Mouse (Mus musculus) CH12.LX (cell line): ENCODE measurements around the gene Srpk3. TPM values are rescaled to one million over a fixed set of nuclear protein-coding genes. Genes with fewer than 3 reads are reported as not detected.

Experiments used
- DNase-seq: peaks from one replicate; pipeline ENCODE4 v3.0.0-alpha.2; 2013; ENCODE audit errors: extremely low read depth
- H3K27ac ChIP-seq: 2 replicates; pipeline ENCODE4 v1.5.1; 2012; ENCODE audit warnings: low read depth, mild to moderate bottlenecking, control low read depth, moderate library complexity; ENCODE audit not compliant: insufficient read depth
- H3K27me3 ChIP-seq: replicated peaks from 2 replicates; pipeline ENCODE3; 2012; ENCODE audit warnings: inconsistent platforms
- H3K36me3 ChIP-seq, 2 experiments: replicated peaks in 1 of 2; 2 replicates each; pipeline versions ENCODE3 to v1.6.1; 2012; ENCODE audit warnings: inconsistent platforms in 1 of 2, low read length in 1 of 2, mild to moderate bottlenecking in 1 of 2, mixed read lengths in 1 of 2, moderate library complexity in 1 of 2; ENCODE audit not compliant: control insufficient read depth in 1 of 2, insufficient read depth in 1 of 2
- H3K4me1 ChIP-seq, 2 experiments: 2 replicates each; pipeline ENCODE4 v1.6.1; 2012; ENCODE audit warnings: inconsistent platforms in 1 of 2, moderate library complexity in 1 of 2; ENCODE audit not compliant: insufficient read depth in 2 of 2, control insufficient read depth in 1 of 2
- H3K4me2 ChIP-seq: 2 replicates; pipeline ENCODE4 v1.6.1; 2012; ENCODE audit warnings: low read depth, mild to moderate bottlenecking, control low read depth; ENCODE audit not compliant: poor library complexity, insufficient read depth, severe bottlenecking
- H3K4me3 ChIP-seq, 3 experiments: fragments of 150-350 bp in 1 of 3; sonication (generic) in 1 of 3; replicated peaks in 1 of 3; 2 replicates each; pipeline versions ENCODE3 to v1.5.1; 2011 to 2012; ENCODE audit warnings: low read depth in 2 of 3, low read length in 2 of 3, mild to moderate bottlenecking in 2 of 3, moderate library complexity in 2 of 3, control low read depth in 1 of 3, improper control_type of control experiment in 1 of 3, inconsistent platforms in 1 of 3, mixed read lengths in 1 of 3; ENCODE audit not compliant: poor library complexity in 1 of 3
- H3K79me2 ChIP-seq: replicated peaks from 2 replicates; pipeline ENCODE4 v1.6.1; 2012; ENCODE audit warnings: mild to moderate bottlenecking, moderate library complexity; ENCODE audit not compliant: control insufficient read depth, poor library complexity, insufficient read depth, severe bottlenecking; ENCODE audit errors: extremely low read depth
- H3K9ac ChIP-seq: 2 replicates; pipeline ENCODE4 v1.6.1; 2012; ENCODE audit warnings: low read depth, mild to moderate bottlenecking, control low read depth, moderate library complexity; ENCODE audit not compliant: insufficient read depth
- H3K9me3 ChIP-seq: replicated peaks from 2 replicates; pipeline ENCODE3; 2012; ENCODE audit warnings: low read length, inconsistent platforms, mixed read lengths
- BHLHE40 ChIP-seq: IDR thresholded peaks from 2 replicates; pipeline ENCODE4 v1.6.1; 2011; ENCODE audit warnings: mild to moderate bottlenecking, low read depth, low read length, improper control_type of control experiment
- CHD1 ChIP-seq: IDR thresholded peaks from 2 replicates; pipeline ENCODE4 v1.6.1; 2012; ENCODE audit warnings: low read depth, low read length, improper control_type of control experiment, inconsistent platforms
- ELF1 ChIP-seq: IDR thresholded peaks from 2 replicates; pipeline ENCODE4 v1.6.1; 2014; ENCODE audit warnings: low read depth, mild to moderate bottlenecking, inconsistent platforms, low read length, improper control_type of control experiment
- EP300 ChIP-seq: IDR thresholded peaks from 2 replicates; pipeline ENCODE4 v1.6.1; 2011; ENCODE audit warnings: low read length, improper control_type of control experiment
- HCFC1 ChIP-seq: IDR thresholded peaks from 2 replicates; pipeline ENCODE4 v1.6.1; 2012; ENCODE audit warnings: low read depth, mild to moderate bottlenecking, inconsistent platforms, low read length, improper control_type of control experiment
- JUN ChIP-seq: IDR thresholded peaks from 2 replicates; pipeline ENCODE4 v1.6.1; 2011; ENCODE audit warnings: low read depth, mild to moderate bottlenecking, low read length, improper control_type of control experiment, moderate library complexity; ENCODE audit not compliant: insufficient read depth
- JUND ChIP-seq: conservative IDR thresholded peaks from 2 replicates; pipeline ENCODE4 v1.6.1; 2011; ENCODE audit warnings: low read depth, low read length, improper control_type of control experiment
- KAT2A ChIP-seq: IDR thresholded peaks from 2 replicates; pipeline ENCODE4 v1.6.1; 2012; ENCODE audit warnings: low read length, improper control_type of control experiment, inconsistent platforms; ENCODE audit not compliant: insufficient replicate concordance
- MAFK ChIP-seq: IDR thresholded peaks from 2 replicates; pipeline ENCODE4 v1.6.1; 2011; ENCODE audit warnings: low read length, improper control_type of control experiment; ENCODE audit not compliant: insufficient replicate concordance
- MAZ ChIP-seq: IDR thresholded peaks from 2 replicates; pipeline ENCODE4 v1.6.1; 2012; ENCODE audit warnings: low read depth, mild to moderate bottlenecking, inconsistent platforms, low read length, improper control_type of control experiment, moderate library complexity
- MEF2A ChIP-seq: IDR thresholded peaks from 2 replicates; pipeline ENCODE4 v1.6.1; 2014; ENCODE audit warnings: low read depth, mild to moderate bottlenecking, inconsistent platforms, low read length, improper control_type of control experiment, borderline replicate concordance
- MXI1 ChIP-seq: IDR thresholded peaks from 2 replicates; pipeline ENCODE4 v1.6.1; 2011; ENCODE audit warnings: mild to moderate bottlenecking, low read depth, low read length, improper control_type of control experiment
- MYC ChIP-seq: IDR thresholded peaks from 2 replicates; pipeline ENCODE4 v1.6.1; 2011; ENCODE audit warnings: low read depth, mild to moderate bottlenecking, improper control_type of control experiment, low read length
- NELFE ChIP-seq: IDR thresholded peaks from 2 replicates; pipeline ENCODE4 v1.6.1; 2011; ENCODE audit warnings: low read depth, low read length, improper control_type of control experiment
- POLR2A ChIP-seq: IDR thresholded peaks from 2 replicates; pipeline ENCODE4 v1.6.1; 2011; ENCODE audit warnings: low read depth, mild to moderate bottlenecking, improper control_type of control experiment, low read length
- POLR2AphosphoS2 ChIP-seq: IDR thresholded peaks from 2 replicates; pipeline ENCODE4 v1.6.1; 2011; ENCODE audit warnings: low read depth, low read length, improper control_type of control experiment
- RAD21 ChIP-seq: IDR thresholded peaks from 2 replicates; pipeline ENCODE4 v1.6.1; 2011; ENCODE audit warnings: low read depth, mild to moderate bottlenecking, low read length, improper control_type of control experiment, moderate library complexity
- RCOR1 ChIP-seq: conservative IDR thresholded peaks from 2 replicates; pipeline ENCODE4 v1.6.1; 2012; ENCODE audit warnings: low read depth, mild to moderate bottlenecking, inconsistent platforms, low read length, improper control_type of control experiment
- SIN3A ChIP-seq: IDR thresholded peaks from 2 replicates; pipeline ENCODE4 v1.6.1; 2012; ENCODE audit warnings: low read length, improper control_type of control experiment, inconsistent platforms
- TBP ChIP-seq: conservative IDR thresholded peaks from 2 replicates; pipeline ENCODE4 v1.6.1; 2011; ENCODE audit warnings: low read depth, low read length, improper control_type of control experiment
- TCF12 ChIP-seq: IDR thresholded peaks from 2 replicates; pipeline ENCODE4 v1.6.1; 2014; ENCODE audit warnings: low read depth, mild to moderate bottlenecking, inconsistent platforms, low read length, improper control_type of control experiment
- USF1 ChIP-seq: IDR thresholded peaks from 2 replicates; pipeline ENCODE4 v1.6.1; 2014; ENCODE audit warnings: low read depth, mild to moderate bottlenecking, inconsistent platforms, low read length, improper control_type of control experiment
- USF2 ChIP-seq: conservative IDR thresholded peaks from 2 replicates; pipeline ENCODE4 v1.6.1; 2011; ENCODE audit warnings: low read depth, low read length, improper control_type of control experiment
- ZC3H11A ChIP-seq: IDR thresholded peaks from 2 replicates; pipeline ENCODE4 v1.6.1; 2012; ENCODE audit warnings: low read depth, mild to moderate bottlenecking, inconsistent platforms, low read length, improper control_type of control experiment
- ZKSCAN1 ChIP-seq: IDR thresholded peaks from 2 replicates; pipeline ENCODE4 v1.6.1; 2012; ENCODE audit warnings: low read depth, inconsistent platforms, low read length, improper control_type of control experiment, borderline replicate concordance
- ZMIZ1 ChIP-seq: IDR thresholded peaks from 2 replicates; pipeline ENCODE4 v1.6.1; 2012; ENCODE audit warnings: low read depth, mild to moderate bottlenecking, inconsistent platforms, low read length, improper control_type of control experiment
- dilution Hi-C: fragments of 300-500 bp; cut with MboI; formaldehyde crosslinking; loops from 2 replicates; pipeline ENCODE4 v1.14.3; 2020; ENCODE audit warnings: low sequenced_read_pairs; ENCODE audit not compliant: extremely low pct_unique_long_range_greater_than_20kb, extremely low pct_ligation_motif_present
- in situ Hi-C: fragments of 300-500 bp; cut with MboI; formaldehyde crosslinking; loops from 3 replicates; pipeline ENCODE4 v1.14.3; 2019; ENCODE audit warnings: low sequenced_read_pairs, low pct_ligation_motif_present, low pct_unique_long_range_greater_than_20kb, mixed read lengths
- polyA plus RNA-seq: library from polyadenylated mRNA; unstranded; fragments of >175 nt; gene quantifications from 2 replicates; pipeline ENCODE4 v1.2.1, GENCODE M21; 2012; ENCODE audit warnings: low read depth; ENCODE audit not compliant: insufficient read length
- total RNA-seq, 2 experiments: library from RNA; depleted of rRNA; stranded (reverse); fragments of 300-350 nt in 1 of 2; fragments of >200 nt in 1 of 2; gene quantifications; 2 replicates each; pipeline ENCODE4 v1.2.3; 2012 to 2014

The Srpk3 gene
- total and polyA plus RNA-seq, 3 experiments: 42.7 to 67.5 (median 52.3) TPM

DNA sequence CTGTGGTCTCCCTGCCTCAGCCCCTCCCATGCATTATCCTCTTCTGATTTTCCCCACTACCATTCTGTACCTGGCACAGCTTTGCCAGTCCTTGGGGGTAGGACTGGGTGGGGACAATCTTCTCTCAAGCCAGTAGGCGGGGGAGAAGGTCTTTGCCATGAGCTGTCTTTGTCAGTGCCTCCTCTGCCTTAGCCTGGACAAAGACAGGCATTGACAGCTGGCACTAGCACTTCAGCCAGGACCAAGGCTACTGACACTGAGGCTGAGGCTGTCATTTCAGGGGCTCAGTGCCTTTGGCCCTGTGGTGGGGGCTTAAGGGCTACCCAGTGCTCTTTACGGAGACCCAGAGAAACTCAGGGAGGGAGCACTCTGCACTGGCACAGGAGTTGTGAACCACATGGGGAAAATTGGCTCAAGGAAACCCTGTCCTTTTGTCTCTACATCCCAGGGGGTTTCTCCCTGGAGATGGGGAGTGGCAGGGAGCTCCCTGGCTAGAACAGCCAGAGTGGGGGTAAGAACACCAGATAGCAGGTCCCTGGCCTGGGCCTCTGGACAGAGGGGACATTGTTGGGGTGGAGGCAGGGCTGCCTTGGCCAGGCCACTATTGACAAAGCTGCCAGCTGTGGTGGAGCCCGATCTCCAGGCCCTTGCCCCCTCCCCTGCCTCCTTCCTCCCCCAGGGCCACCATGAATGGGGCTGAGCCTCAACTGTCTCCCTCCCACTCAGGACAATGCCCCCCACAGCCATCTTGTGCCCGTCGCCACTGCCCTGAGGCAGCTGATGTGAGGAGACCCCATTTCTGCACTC, 17.7 kb upstream of the Srpk3 start, which contains the start of gene Plxnb3:
Gene Plxnb3, plus strand, starts transcription at position 757 of the 807 bp plus-strand sequence.
- in situ Hi-C loops: no loop called here

DNA sequence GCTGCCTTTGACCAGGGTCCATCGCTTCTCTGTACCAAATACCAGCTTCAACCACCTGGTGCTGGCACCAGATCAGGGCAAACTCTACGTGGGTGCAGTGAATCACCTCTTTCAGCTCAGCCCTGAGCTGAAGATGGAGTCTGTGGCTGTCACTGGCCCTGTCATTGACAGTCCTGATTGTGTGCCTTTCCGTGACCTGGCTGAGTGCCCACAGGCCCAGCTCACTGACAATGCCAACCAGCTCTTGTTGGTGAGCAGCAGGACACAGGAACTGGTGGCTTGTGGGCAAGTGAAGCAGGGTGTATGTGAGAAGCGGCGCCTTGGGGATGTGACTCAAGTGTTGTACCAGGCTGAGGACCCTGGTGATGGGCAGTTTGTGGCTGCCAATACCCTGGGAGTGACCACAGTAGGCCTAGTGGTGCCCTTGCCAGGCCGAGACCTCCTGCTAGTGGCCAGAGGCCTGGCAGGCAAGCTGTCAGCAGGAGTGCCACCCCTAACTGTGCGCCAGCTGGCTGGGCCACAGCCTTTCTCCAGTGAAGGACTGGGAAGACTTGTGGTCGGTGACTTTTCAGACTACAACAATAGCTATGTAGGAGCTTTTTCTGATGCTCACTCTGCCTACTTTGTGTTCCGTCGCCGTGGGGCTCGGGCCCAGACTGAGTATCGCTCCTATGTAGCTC, 15.5 kb upstream of the Srpk3 start:
- dilution Hi-C loops (no loop called here), in situ Hi-C loops (no loop called here)
- DNase-seq: no peak
- no peaks in the 10 kb centered on the region for H3K36me3 ChIP-seq
- H3K4me3 ChIP-seq: no peak overlapping the region
- no peaks in the 10 kb centered on the region for H3K27me3 ChIP-seq
- H3K4me2 ChIP-seq: no peak overlapping the region
- no peaks in the 10 kb centered on the region for H3K4me1 ChIP-seq
- no peaks in the 10 kb centered on the region for H3K9me3 ChIP-seq
- no peak overlapping the region for H3K9ac ChIP-seq
- no peak overlapping the region for H3K27ac ChIP-seq
- TF ChIP-seq EP300: no peak
- no peak for TF ChIP-seq TCF12
- TF ChIP-seq POLR2A: no peak
- no peak for TF ChIP-seq SIN3A
- TF ChIP-seq TBP: no peak
- TF ChIP-seq JUN: no peak
- no peak for TF ChIP-seq ZMIZ1
- TF ChIP-seq RCOR1: no peak
- no peak for TF ChIP-seq NELFE
- TF ChIP-seq JUND: no peak
- TF ChIP-seq MAFK: no peak
- TF ChIP-seq MAZ: no peak
- TF ChIP-seq HCFC1: no peak
- TF ChIP-seq ZKSCAN1: no peak
- TF ChIP-seq MXI1: no peak
- TF ChIP-seq RAD21: no peak
- TF ChIP-seq BHLHE40: no peak
- no peaks in the 10 kb centered on the region for H3K79me2 ChIP-seq

More for the DNA sequence above, 17.7 kb upstream of the Srpk3 start, which contains the start of gene Plxnb3:
- dilution Hi-C loops: no loop called here
- no peaks in the 10 kb centered on the region for H3K9me3 ChIP-seq
- H3K27me3 ChIP-seq: no peaks in the 10 kb centered on the region
- H3K36me3 ChIP-seq: no peaks in the 10 kb centered on the region
- no peak for DNase-seq
- no peak within 1 kb of the TSS for H3K9ac ChIP-seq
- H3K27ac ChIP-seq: no peak within 1 kb of the TSS
- H3K4me3 ChIP-seq: no peak within 1 kb of the TSS
- H3K4me1 ChIP-seq: no peaks in the 10 kb centered on the region
- TF ChIP-seq RAD21 (no peak), TBP (no peak), ZKSCAN1 (no peak), USF2 (no peak), ZC3H11A (no peak), POLR2A (no peak), KAT2A (no peak), POLR2AphosphoS2 (no peak), MEF2A (no peak), CHD1 (no peak), NELFE (no peak), MAZ (no peak), ELF1 (no peak), MYC (no peak), SIN3A (no peak), USF1 (no peak), TCF12 (no peak), JUN (no peak)
- TF ChIP-seq, all 38 proteins: peak for 0
- Histone ChIP-seq H3K4me2 (no peak within 1 kb of the TSS), H3K79me2 (no peaks in the 10 kb centered on the region)
